Mouse (Mus musculus) embryonic stem cell, embryonic (primary cell): ENCODE data around the gene Slamf7.

ENCODE experiments used
- CTCF ChIA-PET, 4 experiments: fragments of 300-600 bp in 2 of 4; fragments of 350-600 bp in 2 of 4; sonication (Branson Sonifier 250); formaldehyde crosslinking; loops; one replicate each; lab custom pipeline; 2022; ENCODE audit warnings: inconsistent platforms in 2 of 4; lab: Charles Lee
- POLR2A ChIA-PET, 4 experiments: fragments of 300-600 bp in 2 of 4; fragments of 350-600 bp in 2 of 4; sonication (Branson Sonifier 250); formaldehyde crosslinking; loops; one replicate each; lab custom pipeline; 2022; ENCODE audit warnings: antibody characterized with exemption in 4 of 4, inconsistent platforms in 1 of 4; lab: Charles Lee

The Slamf7 gene

GRCm38 (mm10) chr1:171606656-171607055 is 46.2 kb downstream of the Slamf7 start:
- CTCF ChIA-PET: no interaction called here
- POLR2A ChIA-PET: interaction anchor here in 1 of 4 experiments (0.8 kb wide), 1 partner anchor 112 kb away, joined by 4 read pairs; no protein-coding TSS in a partner anchor

- CTCF ChIA-PET: no interaction called here
- POLR2A ChIA-PET: no interaction called here
Observed at GRCm38 (mm10) chr1:171604686-171605085, 48.1 kb downstream of the Slamf7 start.

GRCm38 (mm10) chr1:171584584-171584983 is 68.3 kb downstream of the Slamf7 start:
- ChIA-PET CTCF (no interaction called here), POLR2A (no interaction called here)
